Comparison of ENCODE assay signal across 12 mouse cellular contexts in the genomic region with DNA sequence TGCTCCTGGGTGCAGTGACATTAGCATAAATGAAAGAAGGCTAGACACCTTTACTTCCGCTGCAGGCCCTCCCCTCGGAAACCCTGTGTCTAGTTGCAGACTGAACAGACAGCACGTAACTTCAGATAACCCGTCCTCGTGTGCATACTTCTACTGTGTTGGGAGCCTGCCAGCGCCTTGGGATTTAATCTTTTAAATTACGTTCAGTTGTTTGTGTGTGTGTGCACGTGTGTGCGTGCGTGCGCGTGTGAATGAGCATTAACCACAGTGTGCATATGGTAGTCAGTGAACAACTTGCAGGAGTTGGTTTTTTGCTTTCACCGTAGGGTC. TPM values are rescaled to one million over a fixed set of nuclear protein-coding genes. Genes with fewer than 3 reads are reported as not detected.
DNase-seq lines count a peak whose midpoint lies in the region; ATAC-seq and TF ChIP-seq lines count a peak whose summit lies in the region.
"Had no signal": no experiment of that assay in that cellular context is flagged by ENCODE, and none has a peak within 500 bp of the region (broad histone marks: within the 10 kb centered on the region; RNA-seq: fewer than 3 reads in every experiment).

No protein-coding gene starts in this region.

- WGBS in hindbrain, embryonic 13.5 days: 90% methylated on average over 13 of the region's 13 CpGs
- WGBS in hindbrain, embryonic 10.5 days: 96% methylated on average over 13 of the region's 13 CpGs
- 76% methylated on average over 13 of the region's 13 CpGs for WGBS in liver, embryonic 12.5 days (ENCODE audit: insufficient replicate concordance)

- no peak for DNase-seq in hindbrain, embryonic 10.5 days (ENCODE audit: low spot score)
- peak; percentile 38 for DNase-seq in right cerebral cortex, postnatal 14 days
- no peak for DNase-seq in right cerebral cortex, postnatal 25 days
- DNase-seq in thymus, postnatal 14 days: peak; percentile 56
- DNase-seq in cerebellum, postnatal 10 days: no peak
- DNase-seq: gastrocnemius, postnatal 25 days; kidney, adult 8-10 months; layer of hippocampus, postnatal 36 days had no signal

- H3K4me2 ChIP-seq in hindbrain, embryonic 13.5 days: no peak overlapping the region
- H3K4me2 ChIP-seq in liver, embryonic 12.5 days: no peak overlapping the region
- H3K4me2 ChIP-seq: neural tube, embryonic 12.5 days had no signal

- no peak overlapping the region for H3K9ac ChIP-seq in hindbrain, embryonic 13.5 days
- H3K9ac ChIP-seq in liver, embryonic 12.5 days: no peak overlapping the region
- H3K9ac ChIP-seq: neural tube, embryonic 12.5 days had no signal

- no peak overlapping the region for H3K4me3 ChIP-seq in hindbrain, embryonic 13.5 days
- H3K4me3 ChIP-seq in hindbrain, embryonic 10.5 days: no peak overlapping the region
- H3K4me3 ChIP-seq in cortical plate, adult 2 months (ENCODE audit: insufficient read depth, low read length): no peak overlapping the region
- H3K4me3 ChIP-seq in liver, embryonic 12.5 days: no peak overlapping the region
- H3K4me3 ChIP-seq: neural tube, embryonic 12.5 days had no signal

- H3K4me1 ChIP-seq in hindbrain, embryonic 13.5 days (replicated peaks): peaks cover 64% of the 10 kb centered on the region
- peaks cover 44% of the 10 kb centered on the region for H3K4me1 ChIP-seq in hindbrain, embryonic 10.5 days (replicated peaks)
- peaks cover 11% of the 10 kb centered on the region for H3K4me1 ChIP-seq in cortical plate, adult 2 months (ENCODE audit: control insufficient read depth, insufficient read depth, low read length)
- peaks cover 57% of the 10 kb centered on the region for H3K4me1 ChIP-seq in liver, embryonic 12.5 days

- no peaks in the 10 kb centered on the region for H3K27me3 ChIP-seq in hindbrain, embryonic 13.5 days
- H3K27me3 ChIP-seq in hindbrain, embryonic 10.5 days (ENCODE audit: insufficient read depth, poor library complexity, severe bottlenecking): no peaks in the 10 kb centered on the region
- peaks cover 4% of the 10 kb centered on the region; the same call in 1 of the 2 replicates for H3K27me3 ChIP-seq in liver, embryonic 12.5 days (replicated peaks)
- H3K27me3 ChIP-seq: neural tube, embryonic 12.5 days had no signal

- TF ChIP-seq POLR2A in cortical plate, adult 2 months (IDR thresholded peaks at IDR 0.05; ENCODE audit: extremely low read depth, insufficient read depth, low read length): no peak

- TF ChIP-seq CTCF in cortical plate, adult 2 months (IDR thresholded peaks at IDR 0.05; ENCODE audit: extremely low read depth, insufficient read depth, low read length): no peak

- peak overlapping the region; percentile 60; the same call in 1 of the 2 replicates for H3K27ac ChIP-seq in hindbrain, embryonic 13.5 days
- H3K27ac ChIP-seq in hindbrain, embryonic 10.5 days: no peak overlapping the region
- H3K27ac ChIP-seq in cortical plate, adult 2 months (ENCODE audit: insufficient read depth, low read length): peak overlapping the region; percentile 95; the same call in 1 of the 2 replicates
- H3K27ac ChIP-seq in liver, embryonic 12.5 days: no peak overlapping the region
- H3K27ac ChIP-seq: neural tube, embryonic 12.5 days had no signal

- H3K9me3 ChIP-seq in hindbrain, embryonic 13.5 days: no peaks in the 10 kb centered on the region
- H3K9me3 ChIP-seq in hindbrain, embryonic 10.5 days: no peaks in the 10 kb centered on the region
- H3K9me3 ChIP-seq in liver, embryonic 12.5 days (replicated peaks): no peaks in the 10 kb centered on the region
- H3K9me3 ChIP-seq: neural tube, embryonic 12.5 days had no signal

- H3K36me3 ChIP-seq in hindbrain, embryonic 13.5 days: peaks cover 14% of the 10 kb centered on the region
- H3K36me3 ChIP-seq in hindbrain, embryonic 10.5 days: peaks cover 2% of the 10 kb centered on the region; the same call in 1 of the 2 replicates
- H3K36me3 ChIP-seq in liver, embryonic 12.5 days: no peaks in the 10 kb centered on the region

- no peak for ATAC-seq in hindbrain, embryonic 13.5 days (ENCODE audit: low FRiP score)
- no peak for ATAC-seq in liver, embryonic 12.5 days

RNA-seq across cellular contexts. Expression of gene Slc43a2, which starts 7.4 kb away (rescaled TPM):
- polyA plus RNA-seq in hindbrain, embryonic 13.5 days (2015; fragmentation: Nextera tagmentation; extraction: Ambion mirVana): 19.7 and 21.0 TPM in 2 replicates
- polyA plus RNA-seq in hindbrain, embryonic 10.5 days (2016; fragmentation: Nextera tagmentation; extraction: Ambion mirVana): 5.2 and 7.1 TPM in 2 replicates
- polyA plus RNA-seq in cortical plate, adult 2 months (2012; rRNA removed): 32.0 and 34.3 TPM in 2 replicates
- 5.9 and 6.3 TPM in 2 replicates for polyA plus RNA-seq in liver, embryonic 12.5 days (2016; fragmentation: Nextera tagmentation; extraction: Ambion mirVana)

RNA-seq across cellular contexts. Expression of gene Scarf1, which starts 25.6 kb away (rescaled TPM):
- polyA plus RNA-seq in hindbrain, embryonic 13.5 days (2015; fragmentation: Nextera tagmentation; extraction: Ambion mirVana): 4.6 and 4.8 TPM in 2 replicates
- polyA plus RNA-seq in hindbrain, embryonic 10.5 days (2016; fragmentation: Nextera tagmentation; extraction: Ambion mirVana): 4.9 and 6.4 TPM in 2 replicates
- 2.7 and 3.2 TPM in 2 replicates for polyA plus RNA-seq in cortical plate, adult 2 months (2012; rRNA removed)
- polyA plus RNA-seq in liver, embryonic 12.5 days (2016; fragmentation: Nextera tagmentation; extraction: Ambion mirVana): 5.2 TPM in 2 replicates

RNA-seq across cellular contexts. Expression of gene Rilp, which starts 29.0 kb away (rescaled TPM):
- 1.4 and 1.5 TPM in 2 replicates for polyA plus RNA-seq in hindbrain, embryonic 13.5 days (2015; fragmentation: Nextera tagmentation; extraction: Ambion mirVana)
- 0.35 and 0.65 TPM in 2 replicates for polyA plus RNA-seq in hindbrain, embryonic 10.5 days (2016; fragmentation: Nextera tagmentation; extraction: Ambion mirVana)
- polyA plus RNA-seq in cortical plate, adult 2 months (2012; rRNA removed): 2.8 TPM in 2 replicates
- polyA plus RNA-seq in liver, embryonic 12.5 days (2016; fragmentation: Nextera tagmentation; extraction: Ambion mirVana): 0.89 and 1.2 TPM in 2 replicates

RNA-seq across cellular contexts. Expression of gene Pitpna, which starts 49.0 kb away (rescaled TPM):
- polyA plus RNA-seq in hindbrain, embryonic 13.5 days (2015; fragmentation: Nextera tagmentation; extraction: Ambion mirVana): 94.8 and 101 TPM in 2 replicates
- polyA plus RNA-seq in hindbrain, embryonic 10.5 days (2016; fragmentation: Nextera tagmentation; extraction: Ambion mirVana): 68.8 and 80.6 TPM in 2 replicates
- polyA plus RNA-seq in cortical plate, adult 2 months (2012; rRNA removed): 259 TPM in 2 replicates
- 65.7 and 69.3 TPM in 2 replicates for polyA plus RNA-seq in liver, embryonic 12.5 days (2016; fragmentation: Nextera tagmentation; extraction: Ambion mirVana)

RNA-seq across cellular contexts. Expression of gene Prpf8, which starts 52.3 kb away (rescaled TPM):
- 49.2 and 51.8 TPM in 2 replicates for polyA plus RNA-seq in hindbrain, embryonic 13.5 days (2015; fragmentation: Nextera tagmentation; extraction: Ambion mirVana)
- 74.8 and 78.1 TPM in 2 replicates for polyA plus RNA-seq in hindbrain, embryonic 10.5 days (2016; fragmentation: Nextera tagmentation; extraction: Ambion mirVana)
- polyA plus RNA-seq in cortical plate, adult 2 months (2012; rRNA removed): 88.8 and 89.2 TPM in 2 replicates
- 46.6 and 47.9 TPM in 2 replicates for polyA plus RNA-seq in liver, embryonic 12.5 days (2016; fragmentation: Nextera tagmentation; extraction: Ambion mirVana)

Comparison
In these comparisons a context has a peak if more than half of its experiments do, and no peak if none do; other contexts are left out.
1. H3K27ac ChIP-seq: peak in hindbrain, embryonic 13.5 days (single experiment) and cortical plate, adult 2 months (single experiment); none in hindbrain, embryonic 10.5 days (single experiment) and liver, embryonic 12.5 days (single experiment).
2. DNase-seq: peak in right cerebral cortex, postnatal 14 days (single experiment) and thymus, postnatal 14 days (single experiment); none in hindbrain, embryonic 10.5 days (single experiment), right cerebral cortex, postnatal 25 days (single experiment) and cerebellum, postnatal 10 days (0 of 2).